ENCODE assay signal across 8 mouse cellular contexts in the genomic region with DNA sequence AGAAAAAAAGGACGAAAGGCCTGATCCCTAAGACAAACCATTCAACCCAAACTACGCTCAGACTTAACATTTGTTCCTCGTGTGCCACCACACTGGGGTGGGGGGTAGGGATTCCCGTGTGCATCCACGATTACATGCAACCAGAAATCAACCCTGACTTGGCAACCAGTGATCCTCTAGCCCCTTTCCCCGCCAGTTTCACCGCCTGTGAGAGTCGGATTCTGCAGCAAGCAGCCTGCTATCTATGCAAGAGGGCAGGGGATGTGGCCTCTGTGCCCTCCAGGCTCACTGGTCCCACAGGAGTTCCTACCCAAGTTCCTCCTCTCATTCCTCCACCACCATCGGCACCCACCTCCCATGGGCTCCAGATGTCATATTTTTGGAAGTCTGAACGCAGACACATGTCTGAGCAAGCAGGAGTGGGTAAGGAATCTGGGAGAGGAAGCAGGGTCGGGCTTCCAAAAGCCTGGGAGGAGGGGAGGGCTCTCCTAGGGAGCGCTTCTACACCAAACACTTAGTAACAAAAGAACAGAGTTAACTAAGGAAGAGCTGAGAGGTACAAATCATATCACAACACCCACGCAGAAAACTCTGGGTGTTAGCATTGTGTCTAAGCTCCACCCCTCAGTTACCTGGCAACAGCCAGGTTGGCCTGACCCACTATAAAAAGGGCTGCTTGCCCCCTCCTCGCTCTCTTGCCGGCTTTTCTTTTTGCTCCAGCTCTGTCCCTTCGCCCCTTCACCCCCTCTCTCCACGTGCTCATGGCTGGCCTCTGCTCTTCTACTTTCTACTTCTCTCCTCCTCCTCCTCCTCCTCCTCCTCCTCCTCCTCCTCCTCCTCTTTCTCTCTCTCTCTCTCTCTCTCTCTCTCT.
DNase-seq lines count a peak whose midpoint lies in the region; ATAC-seq and TF ChIP-seq lines count a peak whose summit lies in the region.

No protein-coding gene starts in this region.

- H3K36me3 ChIP-seq in intestine, embryonic 16.5 days (ENCODE audit: control insufficient read depth, insufficient read depth, low read length): no peaks in the 10 kb centered on the region
- H3K36me3 ChIP-seq in stomach, embryonic 15.5 days: no peaks in the 10 kb centered on the region

- H3K4me2 ChIP-seq in intestine, embryonic 16.5 days (ENCODE audit: low read depth, low read length): peak overlapping the region; percentile 34
- H3K4me2 ChIP-seq in stomach, embryonic 15.5 days: peak overlapping the region; percentile 45

- WGBS in lung, adult 2 months: 47% methylated on average over 17 of the region's 17 CpGs
- 45% methylated on average over 17 of the region's 17 CpGs for WGBS in intestine, embryonic 16.5 days
- 36% methylated on average over 17 of the region's 17 CpGs for WGBS in stomach, embryonic 15.5 days

- peak; percentile 4 for DNase-seq in embryo, embryonic 9.5 days (ENCODE audit: extremely low spot score)
- DNase-seq in embryo, embryonic 10.5 days (ENCODE audit: low spot score): no peak
- peak; percentile 26 for DNase-seq in lung, postnatal 36 days
- DNase-seq in lung, adult 2 months: no peak
- no peak for DNase-seq in spleen, postnatal 4 days (ENCODE audit: low spot score in 2 of 2)

- TF ChIP-seq CTCF in lung, adult 2 months (IDR thresholded peaks at IDR 0.05; ENCODE audit: insufficient read depth, low read length): no peak

- no peak overlapping the region for H3K4me3 ChIP-seq in lung, adult 2 months (replicated peaks; ENCODE audit: extremely low read depth, low read depth, low read length)
- H3K4me3 ChIP-seq in intestine, embryonic 16.5 days (ENCODE audit: low read length): no peak overlapping the region
- H3K4me3 ChIP-seq in stomach, embryonic 15.5 days (replicated peaks): peak overlapping the region; percentile 11; the same call in 1 of the 2 replicates

- H3K27ac ChIP-seq in intestine, embryonic 16.5 days (ENCODE audit: low read length): no peak overlapping the region
- H3K27ac ChIP-seq in stomach, embryonic 15.5 days: peak overlapping the region; percentile 52

- H3K27me3 ChIP-seq in intestine, embryonic 16.5 days (replicated peaks; ENCODE audit: control insufficient read depth, insufficient read depth, low read length): no peaks in the 10 kb centered on the region
- H3K27me3 ChIP-seq in stomach, embryonic 15.5 days (replicated peaks): no peaks in the 10 kb centered on the region

- no peaks in the 10 kb centered on the region for H3K9me3 ChIP-seq in intestine, embryonic 16.5 days (ENCODE audit: control insufficient read depth, low read length)
- H3K9me3 ChIP-seq in stomach, embryonic 15.5 days: no peaks in the 10 kb centered on the region

- peaks cover 3% of the 10 kb centered on the region; the same call in 1 of the 2 replicates for H3K4me1 ChIP-seq in lung, adult 2 months (ENCODE audit: control insufficient read depth, insufficient read depth, low read length)
- H3K4me1 ChIP-seq in intestine, embryonic 16.5 days (ENCODE audit: control insufficient read depth, insufficient read depth, low read length): peaks cover 7% of the 10 kb centered on the region; the same call in 1 of the 2 replicates
- H3K4me1 ChIP-seq in stomach, embryonic 15.5 days: peaks cover 19% of the 10 kb centered on the region

- H3K9ac ChIP-seq in intestine, embryonic 16.5 days (ENCODE audit: low read depth, low read length): peak overlapping the region; percentile 6; the same call in 1 of the 2 replicates
- H3K9ac ChIP-seq in stomach, embryonic 15.5 days: no peak overlapping the region

- no peak for ATAC-seq in intestine, embryonic 16.5 days
- no peak for ATAC-seq in stomach, embryonic 15.5 days (ENCODE audit: insufficient read depth, low FRiP score, low read depth)
- no peak for ATAC-seq in erythroblast, adult 5-6 weeks (replicated peaks; ENCODE audit: low FRiP score, poor library complexity, severe bottlenecking)

- no peak for TF ChIP-seq POLR2A in lung, adult 2 months (IDR thresholded peaks at IDR 0.05; ENCODE audit: borderline replicate concordance, extremely low read depth, low read depth, low read length)

Comparison
In these comparisons a context has a peak if more than half of its experiments do, and no peak if none do; other contexts are left out.
1. DNase-seq: peak in embryo, embryonic 9.5 days (single experiment) and lung, postnatal 36 days (single experiment); none in embryo, embryonic 10.5 days (single experiment), lung, adult 2 months (single experiment) and spleen, postnatal 4 days (0 of 2).